Mouse (Mus musculus): ENCODE data around the gene Morn4. TPM values are rescaled to one million over a fixed set of nuclear protein-coding genes. Genes with fewer than 3 reads are reported as not detected.
A peak's percentile ranks its signal among the peaks of the same experiment; 100 is the strongest.

Gene Morn4
- total and polyA plus RNA-seq, 3 experiments, result 5.7 to 18.4 TPM; not detected in 1

DNA sequence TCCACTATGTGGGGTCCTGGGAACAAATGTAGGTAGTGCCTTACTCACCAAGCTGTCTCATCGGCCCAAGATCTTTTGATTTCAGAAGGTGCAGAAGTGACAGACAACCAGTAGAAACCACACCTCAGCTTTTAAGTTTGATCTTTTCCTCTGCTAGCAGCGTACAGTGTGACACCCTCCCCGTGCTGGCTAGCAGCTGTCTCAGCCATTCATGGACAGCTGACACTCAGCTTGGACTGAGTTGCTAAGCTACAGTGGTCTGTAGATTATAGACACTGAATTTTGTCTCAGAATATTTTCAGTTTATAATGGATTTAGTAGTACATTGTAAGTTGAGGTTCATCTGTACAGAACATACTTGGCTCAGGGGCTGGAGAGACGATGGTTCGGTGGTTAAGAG lies 55.0 kb downstream of the Morn4 start:
- TF ChIP-seq GATA1 (IDR thresholded peaks at IDR 0.05; ENCODE audit: low read depth, low read length), result no peak
- TF ChIP-seq MXI1 (IDR thresholded peaks at IDR 0.05; ENCODE audit: low read depth, low read length), result no peak
- no peak for TF ChIP-seq USF1 (IDR thresholded peaks at IDR 0.05; ENCODE audit: low read depth, low read length)
- no peak for TF ChIP-seq POLR2AphosphoS2 (IDR thresholded peaks at IDR 0.05; ENCODE audit: low read length)
- TF ChIP-seq POLR2AphosphoS5 (IDR thresholded peaks at IDR 0.05; ENCODE audit: borderline replicate concordance, low read depth, low read length), result no peak
- Histone ChIP-seq H3K4me1 (ENCODE audit: control insufficient read depth in 1 of 2, insufficient read depth in 2 of 2, low read length in 2 of 2) (peaks cover 0 to 7% of the 10 kb centered on the region in 2 experiments; a peak in 3 of 4 replicates), H3K36me3 (ENCODE audit: control insufficient read depth in 1 of 2, insufficient read depth in 2 of 2, low read length in 2 of 2) (no peaks in the 10 kb centered on the region), H3K9ac (ENCODE audit: control insufficient read depth, low read depth, low read length, poor library complexity, severe bottlenecking) (no peak overlapping the region), H3K27ac (ENCODE audit: control insufficient read depth, low read depth, low read length) (no peak overlapping the region), H3K79me2 (ENCODE audit: control insufficient read depth, insufficient read depth, low read length, poor library complexity) (no peaks in the 10 kb centered on the region), H3K9me3 (replicated peaks; ENCODE audit: insufficient read depth, low read length) (no peaks in the 10 kb centered on the region), H3K4me3 (ENCODE audit: control insufficient read depth in 1 of 2, insufficient read depth in 1 of 2, low read depth in 2 of 2, low read length in 2 of 2) (no peak overlapping the region), H3K27me3 (ENCODE audit: control insufficient read depth in 1 of 2, insufficient read depth in 2 of 2, low read length in 2 of 2) (no peaks in the 10 kb centered on the region)
- DNase-seq (ENCODE audit: low read depth, low spot score), result no peak

DNA sequence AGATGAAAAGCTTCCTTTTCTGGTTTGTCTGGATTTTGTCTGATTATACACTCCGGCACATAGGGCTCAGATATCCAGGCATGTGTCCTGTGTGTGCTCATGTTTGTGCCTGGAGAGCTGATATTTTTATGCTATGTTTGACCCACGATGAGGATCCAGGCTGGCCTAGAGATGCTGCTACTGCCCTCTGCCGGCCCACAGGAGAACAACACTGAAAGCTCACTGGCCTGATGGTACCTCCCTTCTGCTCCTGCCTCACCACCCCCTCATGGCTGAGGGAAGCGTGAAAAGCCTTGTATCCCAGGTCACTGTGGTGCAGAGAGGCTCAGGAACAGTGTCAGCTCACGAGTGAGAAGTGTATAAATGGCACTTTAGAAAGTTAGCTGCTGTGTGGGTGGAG lies 60.0 kb downstream of the Morn4 start:
- Histone ChIP-seq H3K4me1 (ENCODE audit: control insufficient read depth in 1 of 2, insufficient read depth in 2 of 2, low read length in 2 of 2) (no peaks in the 10 kb centered on the region), H3K79me2 (ENCODE audit: control insufficient read depth, insufficient read depth, low read length, poor library complexity) (no peaks in the 10 kb centered on the region), H3K27me3 (ENCODE audit: control insufficient read depth in 1 of 2, insufficient read depth in 2 of 2, low read length in 2 of 2) (no peaks in the 10 kb centered on the region), H3K9me3 (replicated peaks; ENCODE audit: insufficient read depth, low read length) (no peaks in the 10 kb centered on the region), H3K9ac (ENCODE audit: control insufficient read depth, low read depth, low read length, poor library complexity, severe bottlenecking) (no peak overlapping the region), H3K36me3 (ENCODE audit: control insufficient read depth in 1 of 2, insufficient read depth in 2 of 2, low read length in 2 of 2) (no peaks in the 10 kb centered on the region), H3K27ac (ENCODE audit: control insufficient read depth, low read depth, low read length) (no peak overlapping the region), H3K4me3 (ENCODE audit: control insufficient read depth in 1 of 2, insufficient read depth in 1 of 2, low read depth in 2 of 2, low read length in 2 of 2) (no peak overlapping the region)
- no peak for TF ChIP-seq ZKSCAN1 (IDR thresholded peaks at IDR 0.05; ENCODE audit: low read depth, low read length)
- TF ChIP-seq TAL1 (IDR thresholded peaks at IDR 0.05; ENCODE audit: low read length), result no peak
- TF ChIP-seq TBP (IDR thresholded peaks at IDR 0.05; ENCODE audit: low read depth, low read length), result 0 out of 2 replicates have a peak, but pooled peaks have one; percentile 37
- peak; percentile 94 for TF ChIP-seq RAD21 (IDR thresholded peaks at IDR 0.05; ENCODE audit: low read depth, low read length)
- TF ChIP-seq POLR2AphosphoS2 (IDR thresholded peaks at IDR 0.05; ENCODE audit: low read length), result no peak
- TF ChIP-seq CTCF (IDR thresholded peaks at IDR 0.05 in 2 of 3, conservative IDR thresholded peaks at IDR 0.05 in 1 of 3; ENCODE audit: control insufficient read depth in 1 of 3, insufficient read depth in 1 of 3, low read depth in 2 of 3, low read length in 3 of 3, poor library complexity in 1 of 3, severe bottlenecking in 1 of 3), result peak; percentile 98 to 99 (median 99)
- TF ChIP-seq USF1 (IDR thresholded peaks at IDR 0.05; ENCODE audit: low read depth, low read length), result no peak
- TF ChIP-seq NELFE (IDR thresholded peaks at IDR 0.05; ENCODE audit: low read depth, low read length), result no peak
- no peak for TF ChIP-seq SIN3A (IDR thresholded peaks at IDR 0.05; ENCODE audit: low read length)
- TF ChIP-seq ZMIZ1 (IDR thresholded peaks at IDR 0.05; ENCODE audit: low read depth, low read length), result no peak
- peak; percentile 96 for TF ChIP-seq SMC3 (IDR thresholded peaks at IDR 0.05; ENCODE audit: low read depth, low read length)
- no peak for TF ChIP-seq POLR2A (IDR thresholded peaks at IDR 0.05; ENCODE audit: control insufficient read depth in 1 of 2, insufficient read depth in 1 of 2, low read depth in 1 of 2, low read length in 2 of 2, poor library complexity in 1 of 2)
- TF ChIP-seq ELF1 (IDR thresholded peaks at IDR 0.05; ENCODE audit: low read depth, low read length), result no peak
- no peak for TF ChIP-seq E2F4 (IDR thresholded peaks at IDR 0.05; ENCODE audit: borderline replicate concordance, low read depth, low read length)
- TF ChIP-seq JUND (IDR thresholded peaks at IDR 0.05; ENCODE audit: low read depth, low read length), result no peak
- TF ChIP-seq USF2 (IDR thresholded peaks at IDR 0.05; ENCODE audit: borderline replicate concordance in 1 of 2, insufficient read depth in 1 of 2, low read depth in 1 of 2, low read length in 2 of 2), result no peak
- peak; percentile 88 for TF ChIP-seq ZC3H11A (IDR thresholded peaks at IDR 0.05; ENCODE audit: low read depth, low read length)
- DNase-seq (ENCODE audit: low read depth, low spot score), result peak; percentile 87

Other genes starting within 250 kb of the Morn4 start
- 55.6 and 58.2 TPM in 2 replicates for gene Frat2, start 238.2 kb downstream of the Morn4 start, total RNA-seq (2012; rRNA removed)
- 100 to 1,000 TPM in 1 of 2 experiments, not detected in 1; 110 TPM for gene Frat2, start 238.2 kb downstream of the Morn4 start, polyA plus RNA-seq (2012; ENCODE audit: insufficient read depth in 1 of 2, insufficient read length in 2 of 2, low read depth in 1 of 2, low replicate concordance in 2 of 2, missing spikeins in 1 of 2)
- gene Rrp12, start 190.2 kb downstream of the Morn4 start, total RNA-seq (2012; rRNA removed), result 93.8 and 106 TPM in 2 replicates
- gene Rrp12, start 190.2 kb downstream of the Morn4 start, polyA plus RNA-seq (2012; ENCODE audit: insufficient read depth in 1 of 2, insufficient read length in 2 of 2, low read depth in 1 of 2, low replicate concordance in 2 of 2, missing spikeins in 1 of 2), result 100 to 1,000 TPM in 1 of 2 experiments, 10 to 100 TPM in 1; 44.5 to 134 TPM
- 267 and 714 TPM in 2 replicates for gene Pgam1, start 174.4 kb downstream of the Morn4 start, total RNA-seq (2012; rRNA removed)
- 100 to 1,000 TPM; 220 to 756 TPM for gene Pgam1, start 174.4 kb downstream of the Morn4 start, polyA plus RNA-seq (2012; ENCODE audit: insufficient read depth in 1 of 2, insufficient read length in 2 of 2, low read depth in 1 of 2, low replicate concordance in 2 of 2, missing spikeins in 1 of 2)
- 101 and 118 TPM in 2 replicates for gene Exosc1, start 152.9 kb downstream of the Morn4 start, total RNA-seq (2012; rRNA removed)
- gene Exosc1, start 152.9 kb downstream of the Morn4 start, polyA plus RNA-seq (2012; ENCODE audit: insufficient read depth in 1 of 2, insufficient read length in 2 of 2, low read depth in 1 of 2, low replicate concordance in 2 of 2, missing spikeins in 1 of 2), result 100 to 1,000 TPM; 162 to 390 TPM
- gene Zdhhc16, start 152.9 kb downstream of the Morn4 start, total RNA-seq (2012; rRNA removed), result 95.2 and 99.2 TPM in 2 replicates
- 100 to 1,000 TPM in 1 of 2 experiments, not detected in 1; 128 TPM for gene Zdhhc16, start 152.9 kb downstream of the Morn4 start, polyA plus RNA-seq (2012; ENCODE audit: insufficient read depth in 1 of 2, insufficient read length in 2 of 2, low read depth in 1 of 2, low replicate concordance in 2 of 2, missing spikeins in 1 of 2)
- 23.7 and 25.6 TPM in 2 replicates for gene Mms19, start 105.2 kb downstream of the Morn4 start, total RNA-seq (2012; rRNA removed)
- 10 to 100 TPM in 1 of 2 experiments, not detected in 1; 88.6 TPM for gene Mms19, start 105.2 kb downstream of the Morn4 start, polyA plus RNA-seq (2012; ENCODE audit: insufficient read depth in 1 of 2, insufficient read length in 2 of 2, low read depth in 1 of 2, low replicate concordance in 2 of 2, missing spikeins in 1 of 2)
- gene Ubtd1, start 104.6 kb downstream of the Morn4 start, total RNA-seq (2012; rRNA removed), result 8.0 and 9.1 TPM in 2 replicates
- gene Ubtd1, start 104.6 kb downstream of the Morn4 start, polyA plus RNA-seq (2012; ENCODE audit: insufficient read depth in 1 of 2, insufficient read length in 2 of 2, low read depth in 1 of 2, low replicate concordance in 2 of 2, missing spikeins in 1 of 2), result 10 to 100 TPM in 1 of 2 experiments, not detected in 1; 15.5 TPM
- not detected in 2 replicates for gene Ankrd2, start 50.4 kb downstream of the Morn4 start, total RNA-seq (2012; rRNA removed)
- gene Ankrd2, start 50.4 kb downstream of the Morn4 start, polyA plus RNA-seq (2012; ENCODE audit: insufficient read depth in 1 of 2, insufficient read length in 2 of 2, low read depth in 1 of 2, low replicate concordance in 2 of 2, missing spikeins in 1 of 2), result not detected
- 0.31 TPM in 1 of 2 replicates, not detected in the other for gene Hoga1, start 40.7 kb downstream of the Morn4 start, total RNA-seq (2012; rRNA removed)
- gene Hoga1, start 40.7 kb downstream of the Morn4 start, polyA plus RNA-seq (2012; ENCODE audit: insufficient read depth in 1 of 2, insufficient read length in 2 of 2, low read depth in 1 of 2, low replicate concordance in 2 of 2, missing spikeins in 1 of 2), result under 1 TPM in 1 of 2 experiments, not detected in 1; 0.38 TPM
- gene 4933411K16Rik, start 34.1 kb downstream of the Morn4 start, total RNA-seq (2012; rRNA removed), result not detected in 2 replicates
- under 1 TPM in 1 of 2 experiments, not detected in 1; 0.10 TPM for gene 4933411K16Rik, start 34.1 kb downstream of the Morn4 start, polyA plus RNA-seq (2012; ENCODE audit: insufficient read depth in 1 of 2, insufficient read length in 2 of 2, low read depth in 1 of 2, low replicate concordance in 2 of 2, missing spikeins in 1 of 2)
- 10.2 and 12.2 TPM in 2 replicates for gene Pi4k2a, start 4.1 kb upstream of the Morn4 start, total RNA-seq (2012; rRNA removed)
- gene Pi4k2a, start 4.1 kb upstream of the Morn4 start, polyA plus RNA-seq (2012; ENCODE audit: insufficient read depth in 1 of 2, insufficient read length in 2 of 2, low read depth in 1 of 2, low replicate concordance in 2 of 2, missing spikeins in 1 of 2), result 10 to 100 TPM in 1 of 2 experiments, not detected in 1; 30.3 TPM
- 49.5 and 54.8 TPM in 2 replicates for gene Avpi1, start 42.7 kb upstream of the Morn4 start, total RNA-seq (2012; rRNA removed)
- gene Avpi1, start 42.7 kb upstream of the Morn4 start, polyA plus RNA-seq (2012; ENCODE audit: insufficient read depth in 1 of 2, insufficient read length in 2 of 2, low read depth in 1 of 2, low replicate concordance in 2 of 2, missing spikeins in 1 of 2), result 10 to 100 TPM in 1 of 2 experiments, not detected in 1; 53.3 TPM
- gene Marveld1, start 61.0 kb upstream of the Morn4 start, total RNA-seq (2012; rRNA removed), result 7.9 and 9.7 TPM in 2 replicates
- gene Marveld1, start 61.0 kb upstream of the Morn4 start, polyA plus RNA-seq (2012; ENCODE audit: insufficient read depth in 1 of 2, insufficient read length in 2 of 2, low read depth in 1 of 2, low replicate concordance in 2 of 2, missing spikeins in 1 of 2), result 10 to 100 TPM in 1 of 2 experiments, not detected in 1; 24.4 TPM
- 22.0 and 27.0 TPM in 2 replicates for gene Zfyve27, start 77.6 kb upstream of the Morn4 start, total RNA-seq (2012; rRNA removed)
- gene Zfyve27, start 77.6 kb upstream of the Morn4 start, polyA plus RNA-seq (2012; ENCODE audit: insufficient read depth in 1 of 2, insufficient read length in 2 of 2, low read depth in 1 of 2, low replicate concordance in 2 of 2, missing spikeins in 1 of 2), result 10 to 100 TPM in 1 of 2 experiments, not detected in 1; 40.2 TPM
- gene Sfrp5, start 115.9 kb upstream of the Morn4 start, total RNA-seq (2012; rRNA removed), result not detected in 2 replicates
- gene Sfrp5, start 115.9 kb upstream of the Morn4 start, polyA plus RNA-seq (2012; ENCODE audit: insufficient read depth in 1 of 2, insufficient read length in 2 of 2, low read depth in 1 of 2, low replicate concordance in 2 of 2, missing spikeins in 1 of 2), result under 1 TPM in 1 of 2 experiments, not detected in 1; 0.50 TPM
- gene Golga7b, start 161.2 kb upstream of the Morn4 start, total RNA-seq (2012; rRNA removed), result 0.23 and 0.27 TPM in 2 replicates
- gene Golga7b, start 161.2 kb upstream of the Morn4 start, polyA plus RNA-seq (2012; ENCODE audit: insufficient read depth in 1 of 2, insufficient read length in 2 of 2, low read depth in 1 of 2, low replicate concordance in 2 of 2, missing spikeins in 1 of 2), result 1 to 10 TPM in 1 of 2 experiments, not detected in 1; 2.0 TPM

Measured in MEL (cell line).